8 mouse cellular contexts compared by ENCODE assay signal in the genomic region with DNA sequence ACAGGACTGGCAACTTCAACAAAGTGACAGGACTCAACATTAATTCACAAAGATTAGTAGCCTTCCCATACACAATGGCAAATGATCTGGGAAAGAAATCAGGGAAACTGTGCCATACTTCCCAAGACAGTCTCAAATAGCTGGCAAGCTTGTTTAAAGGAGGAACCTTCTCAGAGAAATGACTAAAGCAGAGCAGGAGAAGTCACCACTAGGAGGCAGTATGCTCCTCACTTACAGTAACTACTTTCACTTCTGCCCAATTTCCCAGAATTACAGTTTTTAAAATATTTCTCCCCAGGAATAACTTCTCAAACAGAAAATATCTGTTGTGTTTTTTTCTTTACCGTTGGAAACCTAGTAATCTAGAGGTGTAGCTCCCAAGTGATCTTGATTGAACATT. TPM values are rescaled to one million over a fixed set of nuclear protein-coding genes. Genes with fewer than 3 reads are reported as not detected.
A peak's percentile ranks its signal among the peaks of the same experiment; 100 is the strongest.
DNase-seq lines count a peak whose midpoint lies in the region; ATAC-seq and TF ChIP-seq lines count a peak whose summit lies in the region.

No protein-coding gene starts in this region.

- peak; percentile 25; the same call in 1 of the 2 replicates for TF ChIP-seq CTCF in cerebellum, adult 2 months (IDR thresholded peaks at IDR 0.05; ENCODE audit: borderline replicate concordance, insufficient read depth, low read depth, low read length)
- peak; percentile 40; the same call in 1 of the 2 replicates for TF ChIP-seq CTCF in liver, embryonic 14.5 days (IDR thresholded peaks at IDR 0.05; ENCODE audit: low read depth)

- no peaks in the 10 kb centered on the region for H3K4me1 ChIP-seq in cerebellum, adult 2 months (ENCODE audit: control insufficient read depth, insufficient read depth, low read length)
- H3K4me1 ChIP-seq in liver, embryonic 14.5 days (replicated peaks; ENCODE audit: control insufficient read depth in 2 of 2, insufficient read depth in 2 of 2, low read length in 1 of 2), result no peaks in the 10 kb centered on the region
- no peaks in the 10 kb centered on the region for H3K4me1 ChIP-seq in liver, embryonic 11.5 days (replicated peaks; ENCODE audit: control insufficient read depth, insufficient read depth, low read length)

- no peaks in the 10 kb centered on the region for H3K36me3 ChIP-seq in liver, embryonic 14.5 days (replicated peaks; ENCODE audit: control insufficient read depth, insufficient read depth, low read depth)
- H3K36me3 ChIP-seq in liver, embryonic 11.5 days (ENCODE audit: control insufficient read depth, insufficient read depth, low read length), result no peaks in the 10 kb centered on the region

- no peak for TF ChIP-seq EP300 in liver, embryonic 14.5 days (IDR thresholded peaks at IDR 0.05; ENCODE audit: low read depth)

- H3K27me3 ChIP-seq in cerebellum, adult 2 months (ENCODE audit: control insufficient read depth, insufficient read depth, low read length), result no peaks in the 10 kb centered on the region
- H3K27me3 ChIP-seq in liver, embryonic 14.5 days (ENCODE audit: control insufficient read depth, insufficient read depth, low read length), result no peaks in the 10 kb centered on the region
- H3K27me3 ChIP-seq in liver, embryonic 11.5 days (replicated peaks; ENCODE audit: control insufficient read depth, insufficient read depth, low read length), result no peaks in the 10 kb centered on the region

- 63% methylated on average over 1 of the region's 1 CpGs for WGBS in cerebellum, adult 2 months
- WGBS in liver, embryonic 14.5 days (ENCODE audit: insufficient replicate concordance), result 27% methylated on average over 1 of the region's 1 CpGs
- WGBS in liver, embryonic 11.5 days, result 47% methylated on average over 1 of the region's 1 CpGs

- H3K9me3 ChIP-seq in liver, embryonic 14.5 days (ENCODE audit: control insufficient read depth, low read length), result no peaks in the 10 kb centered on the region
- no peaks in the 10 kb centered on the region for H3K9me3 ChIP-seq in liver, embryonic 11.5 days (ENCODE audit: control insufficient read depth, low read length)

- ATAC-seq in cerebellum, adult (ENCODE audit: insufficient number of reproducible peaks, low FRiP score, low TSS enrichment), result no peak
- no peak for ATAC-seq in liver, embryonic 14.5 days (ENCODE audit: insufficient read depth)
- ATAC-seq in liver, embryonic 11.5 days (replicated peaks; ENCODE audit: low FRiP score), result no peak
- peak; percentile 56 for ATAC-seq in activated CD4-positive, CD25-positive, alpha-beta regulatory T cell, adult 4 months

- intact Hi-C loops in heart, postnatal 14 days (cut with DNase I), result loop anchor here (1.0 to 5.0 kb wide), 2 partner anchors 171 to 336 kb away; no protein-coding TSS in a partner anchor

- H3K27ac ChIP-seq in cerebellum, adult 2 months (ENCODE audit: insufficient read depth, low read length), result no peak overlapping the region
- H3K27ac ChIP-seq in liver, embryonic 14.5 days, result no peak overlapping the region
- H3K27ac ChIP-seq in liver, embryonic 11.5 days (ENCODE audit: low read depth, low read length), result no peak overlapping the region

- TF ChIP-seq POLR2A in cerebellum, adult 2 months (IDR thresholded peaks at IDR 0.05; ENCODE audit: borderline replicate concordance, insufficient read depth, low read length), result no peak

- H3K4me2 ChIP-seq in liver, embryonic 14.5 days (ENCODE audit: low read depth), result no peak overlapping the region
- H3K4me2 ChIP-seq in liver, embryonic 11.5 days, result no peak overlapping the region

- no peak overlapping the region for H3K4me3 ChIP-seq in cerebellum, adult 2 months (replicated peaks; ENCODE audit: insufficient read depth, low read depth, low read length)
- H3K4me3 ChIP-seq in liver, embryonic 14.5 days (ENCODE audit: insufficient read depth in 1 of 2, low read depth in 2 of 2, low read length in 2 of 2), result no peak overlapping the region
- no peak overlapping the region for H3K4me3 ChIP-seq in liver, embryonic 11.5 days (ENCODE audit: low read depth, low read length)

- DNase-seq in cerebellum, adult 2 months, result no peak
- DNase-seq in liver, embryonic 14.5 days (ENCODE audit: low read depth in 3 of 3, low spot score in 3 of 3), result peak; percentile 7 to 13 (median 10)
- DNase-seq in liver, embryonic 11.5 days (ENCODE audit: low spot score), result no peak
- peak; percentile 13 to 63 for DNase-seq in heart, postnatal 14 days
- DNase-seq in naive thymus-derived CD4-positive, alpha-beta T cell, adult 2 months (ENCODE audit: low read depth), result peak; percentile 87
- no peak for DNase-seq in neural tube, embryonic 10.5 days (ENCODE audit: extremely low spot score, low spot score)

- H3K9ac ChIP-seq in liver, embryonic 14.5 days (replicated peaks), result no peak overlapping the region
- H3K9ac ChIP-seq in liver, embryonic 11.5 days (ENCODE audit: low read depth, low read length), result no peak overlapping the region

RNA-seq across cellular contexts. Expression of gene Abcg3, which starts 4.2 kb away (rescaled TPM):
- 0.11 and 0.13 TPM in 2 replicates for polyA plus RNA-seq in cerebellum, adult 2 months (2012; rRNA removed)
- 1.4 and 2.3 TPM in 2 replicates for polyA plus RNA-seq in liver, embryonic 14.5 days (2012; rRNA removed)
- polyA plus RNA-seq in liver, embryonic 14.5 days (2014; fragmentation: Nextera tagmentation; extraction: Ambion mirVana), result 2.2 and 2.8 TPM in 2 replicates
- polyA plus RNA-seq in liver, embryonic 11.5 days (2014; fragmentation: Nextera tagmentation; extraction: Ambion mirVana), result 2.3 and 2.5 TPM in 2 replicates
- polyA plus RNA-seq in activated CD4-positive, CD25-positive, alpha-beta regulatory T cell, adult 4 months (2017; shearing (Covaris generic)), result 10 to 100 TPM; 18.3 to 21.5 TPM
- total RNA-seq in heart, postnatal 14 days (2021), result under 1 TPM; 0.33 to 0.88 TPM

Comparison
In these comparisons a context has a peak if more than half of its experiments do, and no peak if none do; other contexts are left out.
1. DNase-seq: peak in liver, embryonic 14.5 days (3 of 3), heart, postnatal 14 days (2 of 2) and naive thymus-derived CD4-positive, alpha-beta T cell, adult 2 months (single experiment); none in cerebellum, adult 2 months (0 of 2), liver, embryonic 11.5 days (single experiment) and neural tube, embryonic 10.5 days (single experiment).